Mouse (Mus musculus) midbrain, postnatal 0 days (tissue): ENCODE data around the gene Lrrc58. TPM values are rescaled to one million over a fixed set of nuclear protein-coding genes. Genes with fewer than 3 reads are reported as not detected.

Experiments used
- ATAC-seq: fragments of 200-750 bp; cut with Nextera tagmentation; 2 replicates; pipeline ENCODE4 v1.8.0; 2017; ENCODE audit warnings: moderate number of reproducible peaks, mild to moderate bottlenecking, moderate TSS enrichment, moderate library complexity; ENCODE audit not compliant: low FRiP score
- DNase-seq: peaks from one replicate; pipeline ENCODE4 v3.0.0-alpha.2; 2015; ENCODE audit warnings: low spot score
- H3K27ac ChIP-seq: fragments of 300-500 bp; sonication (generic); 2 replicates; pipeline ENCODE4 v1.5.1; 2014; ENCODE audit warnings: low read depth, mild to moderate bottlenecking, low read length, mixed read lengths
- H3K27me3 ChIP-seq: fragments of 300-500 bp; sonication (generic); 2 replicates; pipeline ENCODE4 v1.6.1; 2014; ENCODE audit warnings: low read length, control low read depth, mixed read lengths; ENCODE audit not compliant: insufficient read depth
- H3K36me3 ChIP-seq: fragments of 300-500 bp; sonication (generic); 2 replicates; pipeline ENCODE4 v1.6.1; 2014; ENCODE audit warnings: low read length, control low read depth, mixed read lengths; ENCODE audit not compliant: insufficient read depth
- H3K4me1 ChIP-seq: fragments of 300-500 bp; sonication (generic); 2 replicates; pipeline ENCODE4 v1.6.1; 2014; ENCODE audit warnings: mild to moderate bottlenecking, control low read depth, antibody characterized with exemption, low read length, mixed read lengths; ENCODE audit not compliant: insufficient read depth
- H3K4me2 ChIP-seq: fragments of 300-500 bp; sonication (generic); 2 replicates; pipeline ENCODE4 v1.6.1; 2014; ENCODE audit warnings: low read depth, mild to moderate bottlenecking, low read length, mixed read lengths; ENCODE audit not compliant: poor library complexity, severe bottlenecking
- H3K4me3 ChIP-seq: fragments of 300-500 bp; sonication (generic); 2 replicates; pipeline ENCODE4 v1.5.1; 2014; ENCODE audit warnings: low read depth, mild to moderate bottlenecking, low read length, moderate library complexity
- H3K9ac ChIP-seq: fragments of 300-500 bp; sonication (generic); replicated peaks from 2 replicates; pipeline ENCODE4 v1.6.1; 2014; ENCODE audit warnings: mild to moderate bottlenecking, low read length, moderate library complexity, mixed read lengths; ENCODE audit not compliant: poor library complexity, severe bottlenecking
- H3K9me3 ChIP-seq: fragments of 300-500 bp; sonication (generic); 2 replicates; pipeline ENCODE4 v1.6.1; 2016; ENCODE audit warnings: low read length, control low read depth
- CTCF ChIP-seq: IDR thresholded peaks from 2 replicates; pipeline ENCODE4 v1.5.1; 2016; ENCODE audit warnings: antibody characterized with exemption, mild to moderate bottlenecking
- WGBS: fragments of 180-500 bp; shearing (Covaris S2); extraction: QIAGEN DNeasy Blood & Tissue Kit; methylation state at CpG from one replicate; pipeline ENCODE4 v1.1.7; 2014; 5-methylcytosine and 5-hydroxymethylcytosine counted together
- polyA plus RNA-seq: library from polyadenylated mRNA; unstranded; fragments of >200 nt; fragmentation: Nextera tagmentation; extraction: Ambion mirVana; gene quantifications from 2 replicates; pipeline ENCODE4 v1.2.1, GENCODE M21; 2015
- total RNA-seq: library from RNA; depleted of rRNA; stranded (reverse); fragments of >200 nt; gene quantifications from 2 replicates; pipeline ENCODE4 v1.2.3, GENCODE M21; 2014

Lrrc58 gene
- total and polyA plus RNA-seq, 2 experiments from 2014 or later: 46.1 to 88.2 TPM

DNA sequence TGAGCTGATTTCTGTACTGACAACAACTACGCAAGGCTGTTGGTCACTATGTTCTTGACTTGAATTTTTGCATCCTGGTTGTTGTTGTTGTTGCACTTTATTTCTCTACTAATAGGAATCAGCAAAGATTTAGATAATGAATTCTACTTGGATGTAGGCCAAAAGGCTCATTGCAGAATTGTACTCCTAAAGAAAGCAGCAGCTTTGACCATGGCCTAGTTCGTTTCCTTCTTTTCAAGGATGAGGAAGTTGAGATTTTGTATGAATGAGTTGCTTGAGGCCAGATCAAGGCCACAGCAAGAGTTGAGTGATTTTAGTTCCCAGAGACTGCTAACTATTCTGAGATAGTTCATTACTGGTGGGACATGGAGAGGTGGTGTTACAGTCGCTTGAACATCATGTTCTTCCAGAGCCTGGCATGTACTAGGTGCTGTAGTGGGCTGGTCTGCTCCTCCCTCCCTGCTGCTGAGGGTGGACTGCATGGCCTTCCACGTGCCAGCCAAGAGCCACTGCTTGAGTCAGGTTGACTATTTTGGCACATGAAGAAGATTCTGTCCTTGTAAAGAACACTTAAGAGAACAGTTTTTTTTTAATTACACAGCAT lies 3.0 kb downstream of the Lrrc58 start:
- no peaks in the 10 kb centered on the region for H3K9me3 ChIP-seq
- no peak overlapping the region for H3K9ac ChIP-seq
- no peak overlapping the region for H3K4me3 ChIP-seq
- H3K27ac ChIP-seq: no peak overlapping the region
- ATAC-seq (no peak), DNase-seq (no peak)
- H3K27me3 ChIP-seq: no peaks in the 10 kb centered on the region
- H3K4me1 ChIP-seq: peaks cover 17% of the 10 kb centered on the region
- H3K4me2 ChIP-seq: 0 out of 2 replicates have a peak overlapping the region, but pooled peaks have one; percentile 6
- no peak for TF ChIP-seq CTCF
- H3K36me3 ChIP-seq: no peaks in the 10 kb centered on the region
- WGBS: 68% methylated on average over 4 of the region's 4 CpGs

DNA sequence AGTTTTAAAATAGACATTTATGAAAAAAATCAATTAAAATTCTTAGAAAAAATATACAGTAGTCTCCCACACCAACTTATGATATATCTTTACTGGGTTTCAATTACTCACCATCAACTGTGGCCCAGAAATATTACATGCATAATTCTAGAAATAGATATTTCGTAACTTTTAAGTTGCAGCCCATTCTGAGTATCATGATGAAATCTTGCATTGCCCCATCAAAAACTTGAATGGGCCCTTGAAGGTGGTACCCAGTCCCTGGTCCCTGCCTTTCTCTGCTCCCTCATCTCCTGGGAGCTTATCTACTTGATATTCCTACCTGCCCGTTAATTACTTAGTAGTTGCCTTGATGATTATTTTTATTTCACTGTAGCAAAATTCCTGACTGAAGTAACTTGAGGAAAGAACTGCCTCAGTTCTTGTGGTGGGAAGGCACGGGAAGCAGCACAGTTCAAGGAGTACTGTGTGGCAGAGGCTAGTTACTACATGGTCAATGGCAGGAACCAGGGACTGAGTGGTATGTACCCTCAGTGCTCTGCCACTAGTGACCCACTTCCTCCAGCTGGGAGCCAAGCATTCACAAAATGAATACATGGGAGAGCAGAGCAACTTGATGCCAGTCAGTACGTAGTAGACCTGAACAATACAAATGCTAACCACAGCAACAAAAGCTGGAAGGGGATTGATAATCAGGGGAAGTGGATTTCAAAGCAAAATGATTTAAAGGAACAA lies 6.5 kb downstream of the Lrrc58 start:
- DNase-seq: no peak
- 72% methylated on average over 4 of the region's 4 CpGs for WGBS
- Histone ChIP-seq H3K36me3 (peaks cover 4% of the 10 kb centered on the region; the same call in 1 of the 2 replicates), H3K27me3 (no peaks in the 10 kb centered on the region), H3K27ac (no peak overlapping the region), H3K4me2 (no peak overlapping the region), H3K4me1 (peaks cover 16% of the 10 kb centered on the region), H3K9ac (no peak overlapping the region), H3K9me3 (no peaks in the 10 kb centered on the region), H3K4me3 (no peak overlapping the region)
- no peak for ATAC-seq
- TF ChIP-seq CTCF: no peak

DNA sequence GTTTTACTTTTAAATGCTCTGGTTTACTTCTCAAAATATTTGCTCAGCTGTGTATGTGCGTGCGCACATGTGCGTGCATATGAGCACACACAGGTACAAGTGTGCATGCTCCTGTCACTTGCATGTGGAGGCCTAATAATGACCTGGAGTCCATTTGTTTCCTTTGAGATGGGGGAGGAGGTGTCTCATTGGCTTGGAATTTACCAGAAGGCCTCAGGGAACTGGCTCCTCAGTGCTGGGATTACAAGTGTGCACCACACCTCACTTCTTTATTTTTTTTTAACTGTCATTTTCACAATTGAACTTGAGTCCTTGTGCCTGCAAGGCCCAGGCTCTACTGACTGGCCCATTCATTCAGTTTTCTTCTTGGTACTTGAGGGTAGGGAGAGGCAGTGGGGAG lies 9.2 kb downstream of the Lrrc58 start:
- Histone ChIP-seq H3K36me3 (peaks cover 19% of the 10 kb centered on the region), H3K9ac (no peak overlapping the region), H3K27ac (no peak overlapping the region), H3K4me1 (no peaks in the 10 kb centered on the region), H3K4me3 (no peak overlapping the region), H3K4me2 (no peak overlapping the region), H3K27me3 (no peaks in the 10 kb centered on the region), H3K9me3 (no peaks in the 10 kb centered on the region)
- no peak for TF ChIP-seq CTCF
- no peak for DNase-seq
- no peak for ATAC-seq
- 96% methylated on average over 3 of the region's 3 CpGs for WGBS

DNA sequence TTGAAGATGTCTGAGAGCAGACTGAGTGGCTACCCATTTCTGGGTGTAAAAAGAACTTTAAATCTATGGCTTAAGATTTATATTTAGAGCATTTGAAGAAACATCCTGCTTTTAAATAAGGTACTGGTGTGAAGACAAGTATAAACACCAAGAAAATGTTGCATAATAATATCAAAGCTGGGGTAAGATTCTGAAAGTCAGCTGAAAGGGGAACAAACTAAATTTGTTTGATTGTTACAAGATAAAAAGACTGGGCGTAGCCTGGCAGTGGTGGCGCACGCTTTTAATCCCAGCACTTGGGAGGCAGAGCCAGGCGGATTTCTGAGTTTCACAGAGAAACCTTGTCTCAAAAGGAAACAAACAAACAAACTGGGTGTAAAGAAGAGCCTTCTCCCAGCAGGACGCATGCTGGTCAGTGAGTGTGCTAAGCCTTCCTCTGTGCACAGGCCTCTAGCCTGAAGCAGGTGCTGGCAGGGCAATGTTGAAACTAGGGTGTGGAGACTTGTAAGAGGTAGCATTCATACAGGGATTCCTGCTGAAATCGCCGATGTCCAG lies 10.8 kb downstream of the Lrrc58 start:
- Histone ChIP-seq H3K27me3 (no peaks in the 10 kb centered on the region), H3K36me3 (peaks cover 27% of the 10 kb centered on the region), H3K9me3 (no peaks in the 10 kb centered on the region), H3K4me2 (no peak overlapping the region), H3K4me3 (no peak overlapping the region), H3K4me1 (no peaks in the 10 kb centered on the region), H3K9ac (no peak overlapping the region), H3K27ac (no peak overlapping the region)
- WGBS: 87% methylated on average over 7 of the region's 7 CpGs
- TF ChIP-seq CTCF: no peak
- DNase-seq (no peak), ATAC-seq (no peak)

DNA sequence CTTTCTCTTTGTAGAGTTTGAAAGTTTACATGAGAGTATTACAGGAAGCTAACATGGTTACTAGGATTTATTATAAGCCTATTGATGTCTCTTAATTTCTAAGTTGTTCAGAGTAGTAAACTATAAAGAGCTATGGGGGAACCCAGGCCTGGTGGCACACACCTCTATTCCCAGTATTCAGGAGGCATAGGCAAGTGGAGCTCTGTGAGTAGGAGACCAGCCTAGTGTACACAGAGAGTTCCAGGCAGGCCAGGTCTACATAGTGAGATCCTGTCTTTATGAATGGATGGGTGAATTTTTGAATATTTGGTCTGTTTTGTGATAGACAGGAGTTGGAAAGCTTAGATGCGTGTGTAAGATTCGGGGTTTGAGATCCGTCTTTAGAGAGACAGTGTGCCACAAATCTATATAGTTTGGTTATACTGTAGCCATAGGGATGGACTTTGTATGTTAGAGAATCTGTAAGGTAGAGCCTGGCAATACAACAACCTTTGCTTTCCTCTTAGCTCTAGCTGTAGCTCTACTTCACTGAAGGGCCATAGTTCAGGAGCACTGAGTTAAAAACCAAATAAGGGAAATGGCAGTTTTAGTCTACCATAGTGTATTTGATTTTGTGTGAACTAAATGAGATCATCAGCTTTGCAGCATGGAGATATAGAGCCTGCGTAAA lies 11.7 kb downstream of the Lrrc58 start:
- H3K4me3 ChIP-seq: no peak overlapping the region
- no peaks in the 10 kb centered on the region for H3K4me1 ChIP-seq
- 93% methylated on average over 4 of the region's 4 CpGs for WGBS
- no peaks in the 10 kb centered on the region for H3K9me3 ChIP-seq
- H3K9ac ChIP-seq: no peak overlapping the region
- H3K36me3 ChIP-seq: peaks cover 29% of the 10 kb centered on the region
- no peak overlapping the region for H3K27ac ChIP-seq
- TF ChIP-seq CTCF: no peak
- no peak overlapping the region for H3K4me2 ChIP-seq
- ATAC-seq (no peak), DNase-seq (no peak)
- H3K27me3 ChIP-seq: no peaks in the 10 kb centered on the region

DNA sequence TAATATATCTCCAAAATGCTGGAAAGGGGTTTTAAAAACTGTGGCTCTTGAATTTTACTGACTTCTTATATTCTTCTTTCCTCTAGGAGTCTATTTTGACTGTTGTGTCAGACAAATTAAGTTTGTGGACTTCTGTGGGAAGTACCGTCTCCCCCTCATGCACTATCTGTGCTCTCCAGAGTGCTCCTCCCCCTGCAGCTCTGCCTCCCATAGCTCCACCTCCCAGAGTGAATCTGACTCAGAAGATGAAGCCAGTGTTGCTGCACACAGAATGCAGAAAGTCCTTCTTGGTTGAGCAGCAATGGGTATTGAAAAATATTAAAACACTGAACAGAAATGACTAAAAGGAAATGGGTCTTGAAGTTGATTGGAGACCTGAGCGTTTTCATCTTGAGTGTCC lies 13.0 kb downstream of the Lrrc58 start:
- Histone ChIP-seq H3K4me1 (no peaks in the 10 kb centered on the region), H3K27me3 (no peaks in the 10 kb centered on the region), H3K4me3 (no peak overlapping the region), H3K36me3 (peaks cover 29% of the 10 kb centered on the region), H3K4me2 (no peak overlapping the region), H3K9ac (no peak overlapping the region), H3K27ac (no peak overlapping the region), H3K9me3 (no peaks in the 10 kb centered on the region)
- 85% methylated on average over 2 of the region's 2 CpGs for WGBS
- no peak for DNase-seq
- no peak for ATAC-seq
- no peak for TF ChIP-seq CTCF
